Mouse (Mus musculus) liver, adult (tissue): Measurements from ENCODE around the gene 4931409K22Rik.

ENCODE experiments used
- GATA4 ChIP-seq: IDR thresholded peaks from 2 replicates; pipeline ENCODE4 v1.6.1; 2014; ENCODE audit warnings: mild to moderate bottlenecking, low read length; ENCODE audit not compliant: insufficient replicate concordance

The 4931409K22Rik gene

GRCm38 (mm10) chr5:24500851-24501250 is 55.8 kb downstream of the 4931409K22Rik start:
- no peak for TF ChIP-seq GATA4

- TF ChIP-seq GATA4: no peak
These were observed 57.5 kb downstream of the 4931409K22Rik start for GRCm38 (mm10) chr5:24499113-24499512.

DNA sequence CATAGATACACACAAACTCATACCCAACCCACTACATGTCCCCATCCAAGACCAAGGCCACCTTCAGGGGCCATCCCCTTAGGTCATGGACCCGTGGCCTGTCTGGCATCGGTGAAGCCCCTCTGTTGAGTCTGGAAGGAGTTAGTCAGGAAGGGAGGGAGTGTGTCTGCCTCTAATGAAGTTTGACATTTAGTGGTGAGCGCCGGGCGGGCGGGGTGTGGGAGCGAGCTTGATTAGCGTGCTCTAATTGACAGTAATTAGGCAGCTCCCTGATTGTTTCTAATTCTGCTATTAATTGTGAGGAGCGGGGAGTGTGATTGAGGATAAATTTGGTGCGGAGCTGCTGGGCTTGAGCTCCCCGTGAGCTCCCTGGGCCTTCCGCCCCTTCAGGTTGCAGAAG is 59.1 kb downstream of the 4931409K22Rik start:
- TF ChIP-seq GATA4: no peak

- TF ChIP-seq GATA4: no peak
These were observed 59.9 kb downstream of the 4931409K22Rik start for GRCm38 (mm10) chr5:24496756-24497155.

DNA sequence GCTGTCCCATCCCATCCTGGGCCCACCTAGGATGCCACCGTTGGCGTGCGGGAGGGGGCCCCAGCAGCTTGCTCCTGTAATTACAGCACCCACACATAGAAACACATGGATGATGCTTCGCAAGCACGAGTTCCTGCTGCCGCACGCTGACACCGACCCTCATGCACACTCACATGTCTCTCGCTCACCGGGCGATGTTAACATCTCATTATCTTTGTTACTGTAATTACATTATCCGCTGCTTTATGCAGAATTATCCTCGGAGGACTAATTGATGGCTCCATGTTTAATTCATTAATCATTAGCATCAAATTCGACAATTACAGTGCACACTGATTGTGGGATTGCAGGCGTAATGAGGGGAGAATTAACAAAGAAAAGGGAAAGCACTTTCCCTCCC is 61.6 kb downstream of the 4931409K22Rik start:
- TF ChIP-seq GATA4: no peak
